ENCODE assay signal across 21 mouse cellular contexts in genomic region chr17:3423416-3423815, GRCm38 (mm10).
DNase-seq lines count a peak whose midpoint lies in the region; ATAC-seq and TF ChIP-seq lines count a peak whose summit lies in the region.
"Had no signal": no experiment of that assay in that cellular context is flagged by ENCODE, and none has a peak within 500 bp of the region (broad histone marks: within the 10 kb centered on the region; RNA-seq: fewer than 3 reads in every experiment).

No protein-coding gene starts in this region.

- peak; percentile 17 for DNase-seq in kidney, adult 2 months
- no peak for DNase-seq in kidney, adult 18-20 months
- peak; percentile 27 for DNase-seq in midbrain, embryonic 14.5 days
- DNase-seq in midbrain, embryonic 10.5 days (ENCODE audit: low spot score): no peak
- peak; percentile 45 for DNase-seq in adrenal gland, adult 8-10 months
- DNase-seq in left cerebral cortex, postnatal 10 days (ENCODE audit: extremely low spot score in 1 of 2, low spot score in 2 of 2): no peak
- DNase-seq: cerebellum, adult 9-11 months; spleen, adult 18-20 months; thymus, postnatal 4 days had no signal

- no peaks in the 10 kb centered on the region for H3K36me3 ChIP-seq in kidney, adult 2 months (ENCODE audit: control insufficient read depth, insufficient read depth, low read length)
- no peaks in the 10 kb centered on the region for H3K36me3 ChIP-seq in midbrain, embryonic 14.5 days (ENCODE audit: control insufficient read depth, insufficient read depth, low read length)
- no peaks in the 10 kb centered on the region for H3K36me3 ChIP-seq in midbrain, embryonic 10.5 days
- H3K36me3 ChIP-seq: hindbrain, embryonic 13.5 days; lung, embryonic 15.5 days; midbrain, embryonic 15.5 days; neural tube, embryonic 15.5 days had no signal

- intact Hi-C loops in left cerebral cortex, postnatal 10 days (cut with DNase I): no loop called here

- no peaks in the 10 kb centered on the region for H3K4me1 ChIP-seq in kidney, adult 2 months (ENCODE audit: control insufficient read depth, insufficient read depth, low read length)
- no peaks in the 10 kb centered on the region for H3K4me1 ChIP-seq in midbrain, embryonic 14.5 days (ENCODE audit: control insufficient read depth, insufficient read depth, low read length)
- no peaks in the 10 kb centered on the region for H3K4me1 ChIP-seq in midbrain, embryonic 10.5 days
- H3K4me1 ChIP-seq: hindbrain, embryonic 13.5 days; lung, embryonic 15.5 days; midbrain, embryonic 15.5 days; neural tube, embryonic 15.5 days had no signal

- no peak overlapping the region for H3K9ac ChIP-seq in midbrain, embryonic 14.5 days (replicated peaks; ENCODE audit: low read length)
- H3K9ac ChIP-seq: embryonic facial prominence, embryonic 13.5 days; forebrain, embryonic 15.5 days; hindbrain, embryonic 13.5 days; limb, embryonic 13.5 days; liver, embryonic 14.5 days; lung, embryonic 15.5 days; midbrain, embryonic 15.5 days; neural tube, embryonic 15.5 days had no signal

- no peak for TF ChIP-seq CTCF in kidney, adult 2 months (conservative IDR thresholded peaks at IDR 0.05; ENCODE audit: insufficient read depth, insufficient read length, low read depth, low read length)

- H3K4me3 ChIP-seq in kidney, adult 2 months (ENCODE audit: insufficient read depth, low read depth, low read length): no peak overlapping the region
- H3K4me3 ChIP-seq in midbrain, embryonic 14.5 days (replicated peaks; ENCODE audit: low read depth, low read length): no peak overlapping the region
- H3K4me3 ChIP-seq in midbrain, embryonic 10.5 days: no peak overlapping the region
- H3K4me3 ChIP-seq: embryonic facial prominence, embryonic 13.5 days; forebrain, embryonic 15.5 days; hindbrain, embryonic 13.5 days; limb, embryonic 13.5 days; lung, embryonic 15.5 days; midbrain, embryonic 15.5 days; neural tube, embryonic 15.5 days had no signal

- H3K9me3 ChIP-seq in midbrain, embryonic 14.5 days (ENCODE audit: control insufficient read depth, low read length): no peaks in the 10 kb centered on the region
- no peaks in the 10 kb centered on the region for H3K9me3 ChIP-seq in midbrain, embryonic 10.5 days (replicated peaks)
- H3K9me3 ChIP-seq: embryonic facial prominence, embryonic 13.5 days; forebrain, embryonic 15.5 days; hindbrain, embryonic 13.5 days; limb, embryonic 13.5 days; lung, embryonic 15.5 days; midbrain, embryonic 15.5 days; neural tube, embryonic 15.5 days had no signal

- ATAC-seq in midbrain, embryonic 14.5 days (ENCODE audit: low FRiP score, low TSS enrichment): no peak
- ATAC-seq in megakaryocyte progenitor cell, adult 5-6 weeks (replicated peaks; ENCODE audit: poor library complexity): no peak
- ATAC-seq: forebrain, embryonic 15.5 days; inflammation-experienced regulatory T-cells, adult 6 months; midbrain, embryonic 15.5 days; Patski had no signal

- no peaks in the 10 kb centered on the region for H3K27me3 ChIP-seq in kidney, adult 2 months (replicated peaks; ENCODE audit: control insufficient read depth, insufficient read depth, low read length)
- no peaks in the 10 kb centered on the region for H3K27me3 ChIP-seq in midbrain, embryonic 14.5 days (ENCODE audit: control insufficient read depth, insufficient read depth, low read length)
- H3K27me3 ChIP-seq in midbrain, embryonic 10.5 days (ENCODE audit: low read depth, poor library complexity, severe bottlenecking): peaks cover 3% of the 10 kb centered on the region; the same call in 1 of the 2 replicates
- H3K27me3 ChIP-seq: embryonic facial prominence, embryonic 13.5 days; forebrain, embryonic 15.5 days; hindbrain, embryonic 13.5 days; limb, embryonic 13.5 days; lung, embryonic 15.5 days; midbrain, embryonic 15.5 days; neural tube, embryonic 15.5 days; Patski had no signal

- no peak overlapping the region for H3K27ac ChIP-seq in kidney, adult 2 months (ENCODE audit: insufficient read depth, low read depth, low read length)
- H3K27ac ChIP-seq in midbrain, embryonic 14.5 days (replicated peaks; ENCODE audit: low read depth, low read length): no peak overlapping the region
- no peak overlapping the region for H3K27ac ChIP-seq in midbrain, embryonic 10.5 days (replicated peaks)
- H3K27ac ChIP-seq: forebrain, embryonic 15.5 days; hindbrain, embryonic 13.5 days; limb, embryonic 13.5 days; liver, embryonic 14.5 days; lung, embryonic 15.5 days; midbrain, embryonic 15.5 days; neural tube, embryonic 15.5 days had no signal

- no peak overlapping the region for H3K4me2 ChIP-seq in midbrain, embryonic 14.5 days (ENCODE audit: low read length)
- H3K4me2 ChIP-seq: embryonic facial prominence, embryonic 13.5 days; forebrain, embryonic 15.5 days; heart, embryonic 11.5 days; hindbrain, embryonic 13.5 days; limb, embryonic 13.5 days; lung, embryonic 15.5 days; midbrain, embryonic 15.5 days; neural tube, embryonic 15.5 days had no signal

- TF ChIP-seq POLR2A in kidney, adult 2 months (IDR thresholded peaks at IDR 0.05; ENCODE audit: low read depth, low read length): no peak

- 70% methylated on average over 2 of the region's 2 CpGs for whole genome bisulfite sequencing in kidney, adult 2 months
- 82% methylated on average over 2 of the region's 2 CpGs for WGBS in midbrain, embryonic 14.5 days
- 87% methylated on average over 2 of the region's 2 CpGs for WGBS in midbrain, embryonic 10.5 days

Comparison
In these comparisons a context has a peak if more than half of its experiments do, and no peak if none do; other contexts are left out.
1. DNase-seq: peak in kidney, adult 2 months (single experiment), midbrain, embryonic 14.5 days (single experiment) and adrenal gland, adult 8-10 months (single experiment); none in kidney, adult 18-20 months (single experiment), midbrain, embryonic 10.5 days (single experiment) and left cerebral cortex, postnatal 10 days (0 of 2).